Mouse (Mus musculus) lung, adult 18-20 months (tissue): ENCODE measurements at regions not wholly inside any gene's neighbourhood (a gene's known extent, or its start where the extent isn't known, plus 50 kb on each side); places are given as distances from the start of the nearest gene placed in this dataset.
A peak's percentile ranks its signal among the peaks of the same experiment; 100 is the strongest.

Experiments
- DNase-seq, 2 experiments: peaks; one replicate each; pipeline ENCODE4 v3.0.0; 2022; ENCODE audit warnings: mixed read lengths in 2 of 2

GRCm38 (mm10) chr8:103148013-103148412, 362.6 kb upstream of the Cdh11 start:
- no peak for DNase-seq

- no peak for DNase-seq
Observed at GRCm38 (mm10) chr8:103148447-103148846, 363.0 kb upstream of the Cdh11 start.

- no peak for DNase-seq
Observed at GRCm38 (mm10) chr8:103166623-103167316, 381.3 kb upstream of the Cdh11 start.

GRCm38 (mm10) chr8:103173313-103173712, 387.9 kb upstream of the Cdh11 start:
- no peak for DNase-seq

- no peak for DNase-seq
Observed at GRCm38 (mm10) chr8:103173803-103174429, 388.5 kb upstream of the Cdh11 start.

GRCm38 (mm10) chr8:103180661-103181060, 395.2 kb upstream of the Cdh11 start:
- peak; percentile 4 to 26 for DNase-seq

- no peak for DNase-seq
Observed at GRCm38 (mm10) chr8:103188720-103189498, 403.5 kb upstream of the Cdh11 start.

GRCm38 (mm10) chr8:103198251-103198650, 412.8 kb upstream of the Cdh11 start:
- DNase-seq, result no peak

GRCm38 (mm10) chr8:103199696-103200615, 414.5 kb upstream of the Cdh11 start:
- no peak for DNase-seq

- DNase-seq, result peak; percentile 16 to 51
Observed at GRCm38 (mm10) chr8:103203710-103204109, 418.3 kb upstream of the Cdh11 start.

- DNase-seq, result no peak
Observed at GRCm38 (mm10) chr8:103214606-103215005, 429.2 kb upstream of the Cdh11 start.

GRCm38 (mm10) chr8:103230741-103231475, 445.5 kb upstream of the Cdh11 start:
- DNase-seq, result no peak

- DNase-seq, result no peak
Observed at GRCm38 (mm10) chr8:103234374-103234773, 448.9 kb upstream of the Cdh11 start.

GRCm38 (mm10) chr8:103235614-103236013, 450.2 kb upstream of the Cdh11 start:
- DNase-seq, result peak in 1 of 2 experiments; percentile 3

- no peak for DNase-seq
Observed at GRCm38 (mm10) chr8:103238456-103238970, 453.1 kb upstream of the Cdh11 start.

GRCm38 (mm10) chr8:103244169-103244568, 458.7 kb upstream of the Cdh11 start:
- DNase-seq, result no peak

- DNase-seq, result no peak
Observed at GRCm38 (mm10) chr8:103244658-103245057, 459.2 kb upstream of the Cdh11 start.

- no peak for DNase-seq
Observed at GRCm38 (mm10) chr8:103245864-103246263, 460.4 kb upstream of the Cdh11 start.

GRCm38 (mm10) chr8:103261236-103261635, 475.8 kb upstream of the Cdh11 start:
- no peak for DNase-seq

- DNase-seq, result no peak
Observed at GRCm38 (mm10) chr8:103270035-103270434, 484.6 kb upstream of the Cdh11 start.

- no peak for DNase-seq
Observed at GRCm38 (mm10) chr8:103270815-103271553, 485.5 kb upstream of the Cdh11 start.
